Mouse (Mus musculus): ENCODE measurements at regions not wholly inside any gene's neighbourhood (a gene's known extent, or its start where the extent isn't known, plus 50 kb on each side); places are given as distances from the start of the nearest gene placed in this dataset.
A peak's percentile ranks its signal among the peaks of the same experiment; 100 is the strongest.

DNA sequence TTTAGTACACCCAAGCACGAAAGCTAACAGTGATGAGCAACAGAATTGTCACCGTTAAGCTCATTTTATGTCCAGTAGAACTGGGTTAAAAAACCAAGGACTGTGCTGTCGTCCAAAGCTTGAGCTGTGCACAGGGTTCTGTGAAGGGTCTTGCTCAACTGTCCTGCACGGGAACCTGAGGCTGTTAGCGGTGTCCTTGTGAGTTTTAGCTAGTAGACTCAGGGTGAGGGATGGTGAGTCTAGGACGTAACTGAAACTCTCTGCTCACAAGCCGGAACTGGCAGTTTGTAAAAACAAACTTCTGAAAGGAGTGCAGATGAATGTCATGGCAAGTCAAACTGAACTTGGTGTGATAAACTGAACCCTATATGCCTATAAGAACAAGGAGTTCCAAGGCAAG is 95.6 kb downstream of the 1700020N01Rik start:
- Histone ChIP-seq H3K4me1 (no peaks in the 10 kb centered on the region; the same call in 1 of the 2 replicates), H3K4me3 (replicated peaks) (no peak overlapping the region), H3K27me3 (replicated peaks) (no peaks in the 10 kb centered on the region), H3K9me3 (no peaks in the 10 kb centered on the region), H3K4me2 (no peak overlapping the region), H3K27ac (no peak overlapping the region), H3K36me3 (no peaks in the 10 kb centered on the region), H3K9ac (no peak overlapping the region)
- WGBS: 69% methylated on average over 7 of the region's 7 CpGs
- ATAC-seq (ENCODE audit: insufficient read depth, low FRiP score, low read depth): no peak

DNA sequence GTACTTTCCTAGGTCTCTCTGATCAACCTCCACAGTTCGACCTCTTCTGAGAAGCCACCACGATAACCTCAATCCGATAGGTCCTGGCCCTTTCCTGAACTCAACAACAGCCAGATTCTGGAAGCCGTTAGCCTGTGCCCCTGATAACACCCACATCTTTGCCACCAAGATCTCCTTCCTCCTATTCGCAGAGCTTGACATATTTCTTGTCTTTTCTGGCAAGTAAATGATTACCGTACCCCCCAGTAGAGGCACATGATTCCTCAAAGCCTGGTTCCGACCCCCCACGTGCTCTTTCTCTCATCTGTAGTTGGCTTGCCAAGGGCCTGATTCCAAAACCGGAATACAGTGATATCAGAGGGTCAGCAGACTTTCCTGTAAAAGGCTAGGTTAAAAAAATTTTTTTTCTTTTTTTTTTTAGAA is 96.9 kb downstream of the 1700020N01Rik start:
- Histone ChIP-seq H3K4me3 (replicated peaks) (no peak overlapping the region), H3K4me2 (no peak overlapping the region), H3K9ac (no peak overlapping the region), H3K4me1 (no peaks in the 10 kb centered on the region; the same call in 1 of the 2 replicates), H3K27me3 (replicated peaks) (no peaks in the 10 kb centered on the region), H3K27ac (no peak overlapping the region), H3K36me3 (no peaks in the 10 kb centered on the region), H3K9me3 (no peaks in the 10 kb centered on the region)
- ATAC-seq (ENCODE audit: insufficient read depth, low FRiP score, low read depth): no peak
- 70% methylated on average over 9 of the region's 9 CpGs for WGBS

DNA sequence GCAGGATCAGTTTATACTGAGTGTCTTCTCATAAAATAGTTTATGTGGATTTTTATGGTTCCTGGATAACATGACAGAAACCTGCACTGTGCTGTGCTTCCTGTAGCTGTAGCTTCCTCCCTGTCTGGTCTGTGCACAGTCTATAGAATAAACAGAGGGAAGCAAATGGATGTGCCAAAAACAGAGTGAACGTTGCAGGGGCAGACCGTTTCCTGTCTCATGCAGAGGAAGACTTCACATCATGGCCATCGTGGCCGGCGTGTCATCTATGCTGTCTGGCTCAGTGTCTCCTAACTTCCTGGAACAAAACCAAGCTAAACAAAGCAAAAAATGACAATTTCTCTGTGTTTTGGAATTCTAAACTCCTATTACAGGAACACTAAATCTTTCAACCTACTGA is 102.2 kb downstream of the 1700020N01Rik start:
- Histone ChIP-seq H3K4me3 (replicated peaks) (no peak overlapping the region), H3K36me3 (no peaks in the 10 kb centered on the region), H3K4me2 (no peak overlapping the region), H3K4me1 (no peaks in the 10 kb centered on the region), H3K9me3 (no peaks in the 10 kb centered on the region), H3K27me3 (replicated peaks) (no peaks in the 10 kb centered on the region), H3K27ac (peak overlapping the region; percentile 52; the same call in 1 of the 2 replicates), H3K9ac (no peak overlapping the region)
- 34% methylated on average over 5 of the region's 5 CpGs for WGBS
- ATAC-seq (ENCODE audit: insufficient read depth, low FRiP score, low read depth): 0 out of 2 replicates have a peak, but pooled peaks have one; percentile 47

DNA sequence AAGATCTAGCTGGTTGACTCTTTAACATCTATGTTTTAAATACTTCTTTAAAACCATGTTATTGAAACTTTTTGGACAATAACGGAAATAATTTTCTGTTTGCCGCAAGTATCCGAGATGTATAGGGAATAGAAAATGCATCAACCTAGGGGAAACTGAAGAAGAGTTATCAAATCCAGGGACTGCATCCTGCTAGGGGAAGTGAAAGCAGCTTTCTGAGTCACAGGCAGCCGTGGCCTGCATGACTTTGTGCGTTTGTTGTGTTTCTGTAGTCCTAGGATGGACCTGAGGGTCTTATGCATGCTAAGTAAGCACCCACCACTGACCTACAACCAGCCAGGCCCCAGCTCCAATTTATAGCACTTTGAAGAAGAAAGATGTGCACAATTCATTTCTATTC is 103.7 kb downstream of the 1700020N01Rik start:
- Histone ChIP-seq H3K36me3 (no peaks in the 10 kb centered on the region), H3K9ac (no peak overlapping the region), H3K4me2 (no peak overlapping the region), H3K4me1 (no peaks in the 10 kb centered on the region), H3K9me3 (no peaks in the 10 kb centered on the region), H3K27me3 (replicated peaks) (no peaks in the 10 kb centered on the region), H3K4me3 (replicated peaks) (no peak overlapping the region), H3K27ac (no peak overlapping the region)
- no peak for ATAC-seq (ENCODE audit: insufficient read depth, low FRiP score, low read depth)
- 85% methylated on average over 5 of the region's 5 CpGs for WGBS

DNA sequence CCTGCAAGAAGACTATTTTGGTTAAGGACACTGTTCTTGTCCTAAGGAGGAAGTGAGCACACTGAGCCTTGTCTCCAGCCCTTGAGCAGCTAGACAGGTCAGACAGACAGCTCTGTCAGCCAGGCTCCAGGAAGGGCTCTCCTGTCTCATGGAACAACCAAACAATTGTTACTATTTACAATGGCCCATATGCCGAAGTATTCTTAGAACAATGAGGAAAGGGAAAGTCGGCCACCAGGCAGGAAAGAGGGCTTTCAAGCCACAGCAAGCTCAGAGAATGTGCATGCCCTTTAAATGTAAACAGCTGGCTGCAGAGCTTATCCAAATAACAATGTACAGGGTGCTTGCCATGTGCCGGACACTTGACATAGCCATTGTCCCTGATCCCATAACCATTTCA is 108.6 kb downstream of the 1700020N01Rik start:
- no peak for ATAC-seq (ENCODE audit: insufficient read depth, low FRiP score, low read depth)
- H3K27me3 ChIP-seq (replicated peaks): no peaks in the 10 kb centered on the region
- no peak overlapping the region for H3K4me2 ChIP-seq
- H3K36me3 ChIP-seq: no peaks in the 10 kb centered on the region
- no peaks in the 10 kb centered on the region for H3K9me3 ChIP-seq
- no peak overlapping the region for H3K27ac ChIP-seq
- H3K4me3 ChIP-seq (replicated peaks): no peak overlapping the region
- 25% methylated on average over 3 of the region's 3 CpGs for WGBS
- H3K4me1 ChIP-seq: no peaks in the 10 kb centered on the region
- H3K9ac ChIP-seq: no peak overlapping the region

DNA sequence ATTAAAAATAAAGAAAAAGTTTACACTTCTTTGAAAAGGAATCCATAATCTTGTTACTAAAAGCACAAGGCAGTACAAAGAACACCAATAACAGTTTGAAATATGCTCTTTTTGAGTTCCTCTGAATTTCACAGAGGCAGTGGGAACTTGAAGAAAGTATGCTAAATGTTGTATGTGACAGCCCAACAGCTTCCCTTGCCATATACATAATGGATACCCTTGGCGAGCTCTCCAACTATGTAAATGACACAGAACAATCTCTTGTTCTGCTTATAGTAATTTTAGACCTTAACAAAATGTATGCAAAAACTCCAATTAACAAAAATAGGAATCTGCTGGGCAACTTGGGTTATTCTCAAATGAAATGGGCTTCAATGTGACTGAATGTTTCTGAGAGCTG is 109.2 kb downstream of the 1700020N01Rik start:
- H3K36me3 ChIP-seq: no peaks in the 10 kb centered on the region
- H3K9ac ChIP-seq: no peak overlapping the region
- no peak overlapping the region for H3K4me3 ChIP-seq (replicated peaks)
- no peaks in the 10 kb centered on the region for H3K27me3 ChIP-seq (replicated peaks)
- H3K4me2 ChIP-seq: no peak overlapping the region
- H3K27ac ChIP-seq: no peak overlapping the region
- no peaks in the 10 kb centered on the region for H3K9me3 ChIP-seq
- H3K4me1 ChIP-seq: no peaks in the 10 kb centered on the region
- WGBS: 65% methylated on average over 1 of the region's 1 CpGs
- ATAC-seq (ENCODE audit: insufficient read depth, low FRiP score, low read depth): no peak

DNA sequence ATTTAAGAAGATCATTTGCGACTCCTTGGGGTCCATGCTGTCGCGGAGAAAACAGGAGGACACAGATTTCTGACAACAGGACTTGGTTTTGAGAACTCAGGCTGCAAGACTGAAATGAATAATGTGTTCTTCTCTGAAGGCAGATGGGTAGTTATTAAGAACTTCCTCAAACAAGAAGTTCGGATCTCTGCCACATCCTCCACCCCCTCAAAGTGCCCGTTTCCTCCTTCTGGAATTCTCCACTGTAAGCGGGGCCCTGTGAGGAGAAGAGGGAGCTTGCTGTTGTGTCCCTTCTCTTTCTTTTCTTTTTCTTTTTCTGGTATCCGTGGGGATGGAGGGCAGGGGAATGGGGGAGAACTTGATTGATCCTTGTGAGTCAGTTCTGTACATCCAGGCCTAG is 118.9 kb downstream of the 1700020N01Rik start:
- Histone ChIP-seq H3K27me3 (replicated peaks) (no peaks in the 10 kb centered on the region), H3K27ac (no peak overlapping the region), H3K4me3 (replicated peaks) (no peak overlapping the region), H3K4me2 (no peak overlapping the region), H3K9ac (no peak overlapping the region), H3K4me1 (no peaks in the 10 kb centered on the region), H3K36me3 (no peaks in the 10 kb centered on the region), H3K9me3 (no peaks in the 10 kb centered on the region)
- ATAC-seq (ENCODE audit: insufficient read depth, low FRiP score, low read depth): no peak
- WGBS: 64% methylated on average over 7 of the region's 7 CpGs

DNA sequence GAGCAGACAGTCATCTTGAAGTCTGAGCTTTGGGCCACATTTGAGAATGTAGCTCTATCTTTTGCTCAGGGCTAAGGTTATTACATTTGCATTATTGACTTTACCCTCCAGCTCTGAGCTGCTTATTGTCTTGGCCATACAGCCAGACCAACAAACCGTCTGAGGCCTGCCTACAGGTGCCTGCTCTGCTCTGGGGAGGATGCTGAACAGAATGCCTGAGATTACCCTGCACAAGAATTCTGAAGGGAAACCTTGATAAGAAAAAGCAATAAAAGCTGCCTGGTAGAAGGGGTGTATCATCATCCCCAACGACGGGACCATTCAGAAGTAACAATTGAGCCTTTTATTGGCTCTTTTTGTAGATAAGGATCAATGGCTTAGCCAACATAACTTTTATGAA is 119.9 kb downstream of the 1700020N01Rik start:
- no peak overlapping the region for H3K4me2 ChIP-seq
- ATAC-seq (ENCODE audit: insufficient read depth, low FRiP score, low read depth): no peak
- 59% methylated on average over 3 of the region's 3 CpGs for WGBS

DNA sequence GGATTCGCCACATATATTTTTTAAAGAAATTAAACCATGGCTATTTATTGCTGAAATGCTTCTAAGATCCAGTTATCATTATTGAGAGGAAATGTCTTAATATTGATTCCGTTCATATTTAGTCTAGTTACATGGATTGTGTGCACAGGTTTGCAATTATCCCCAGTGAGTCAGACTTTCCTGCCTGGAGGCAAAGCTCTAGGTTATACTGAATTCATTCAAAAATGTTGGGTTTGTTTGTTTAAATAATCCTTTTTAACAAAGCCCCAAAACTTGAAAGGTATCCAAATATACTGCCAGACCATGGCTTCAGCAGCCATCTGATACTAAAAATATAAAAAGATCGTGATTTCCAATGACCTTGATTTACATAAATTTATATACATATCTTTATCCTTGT is 122.5 kb downstream of the 1700020N01Rik start:
- H3K27me3 ChIP-seq (replicated peaks): no peaks in the 10 kb centered on the region
- no peaks in the 10 kb centered on the region for H3K9me3 ChIP-seq
- no peaks in the 10 kb centered on the region for H3K4me1 ChIP-seq
- H3K9ac ChIP-seq: no peak overlapping the region
- H3K4me2 ChIP-seq: no peak overlapping the region
- ATAC-seq (ENCODE audit: insufficient read depth, low FRiP score, low read depth): no peak
- H3K4me3 ChIP-seq (replicated peaks): no peak overlapping the region
- 68% methylated on average over 3 of the region's 3 CpGs for WGBS
- H3K27ac ChIP-seq: no peak overlapping the region
- H3K36me3 ChIP-seq: no peaks in the 10 kb centered on the region

More for the DNA sequence above, 119.9 kb downstream of the 1700020N01Rik start:
- H3K4me3 ChIP-seq (replicated peaks): no peak overlapping the region
- H3K9me3 ChIP-seq: no peaks in the 10 kb centered on the region
- no peaks in the 10 kb centered on the region for H3K4me1 ChIP-seq
- H3K27ac ChIP-seq: no peak overlapping the region
- no peak overlapping the region for H3K9ac ChIP-seq
- no peaks in the 10 kb centered on the region for H3K36me3 ChIP-seq
- H3K27me3 ChIP-seq (replicated peaks): no peaks in the 10 kb centered on the region

DNA sequence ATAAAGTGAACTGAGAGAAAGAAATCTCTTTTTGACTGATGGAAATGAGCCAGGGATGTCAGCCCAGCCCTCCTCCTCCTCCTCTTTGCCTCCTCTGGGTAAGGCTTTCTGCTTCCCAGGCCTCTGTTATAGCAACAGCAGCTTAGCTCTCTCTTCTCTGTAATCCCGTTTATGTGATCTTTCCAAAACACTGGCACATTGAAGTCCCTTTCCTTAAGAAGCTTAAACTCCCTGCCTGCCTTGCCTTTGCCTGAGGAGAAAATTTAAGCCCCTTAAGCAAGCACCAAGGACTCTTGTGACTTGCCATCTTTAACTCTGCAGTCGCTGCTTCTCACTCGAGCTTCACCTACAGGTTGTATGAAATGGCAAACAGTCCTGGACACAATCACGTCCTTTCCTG is 125.2 kb downstream of the 1700020N01Rik start:
- H3K9ac ChIP-seq: no peak overlapping the region
- no peaks in the 10 kb centered on the region for H3K27me3 ChIP-seq (replicated peaks)
- H3K36me3 ChIP-seq: no peaks in the 10 kb centered on the region
- H3K4me2 ChIP-seq: no peak overlapping the region
- no peak overlapping the region for H3K27ac ChIP-seq
- H3K9me3 ChIP-seq: no peaks in the 10 kb centered on the region
- 50% methylated on average over 4 of the region's 4 CpGs for WGBS
- H3K4me1 ChIP-seq: no peaks in the 10 kb centered on the region
- no peak for ATAC-seq (ENCODE audit: insufficient read depth, low FRiP score, low read depth)
- H3K4me3 ChIP-seq (replicated peaks): no peak overlapping the region

DNA sequence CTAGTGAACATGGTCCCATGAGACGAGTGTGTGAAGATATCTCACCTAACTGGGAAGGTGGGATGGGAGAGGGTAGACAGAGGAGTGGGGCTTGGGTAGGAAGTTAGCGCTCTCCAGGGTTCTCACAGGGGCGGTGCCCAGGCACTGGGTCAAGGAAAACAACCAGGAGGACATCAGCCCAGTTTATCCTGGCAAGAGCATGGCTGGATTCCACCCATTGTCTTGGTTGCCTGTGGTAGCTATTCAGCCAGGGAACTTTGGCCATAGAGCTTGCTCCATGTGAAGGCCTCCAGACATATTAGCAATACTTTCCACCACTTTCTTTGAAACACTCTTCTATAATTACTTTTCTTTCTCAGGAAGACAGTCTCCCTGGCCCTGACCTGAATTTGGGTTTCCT is 131.4 kb downstream of the 1700020N01Rik start:
- H3K9ac ChIP-seq: no peak overlapping the region
- no peaks in the 10 kb centered on the region for H3K4me1 ChIP-seq
- H3K36me3 ChIP-seq: no peaks in the 10 kb centered on the region
- H3K27ac ChIP-seq: no peak overlapping the region
- H3K27me3 ChIP-seq (replicated peaks): no peaks in the 10 kb centered on the region
- H3K9me3 ChIP-seq: no peaks in the 10 kb centered on the region
- no peak overlapping the region for H3K4me2 ChIP-seq
- no peak overlapping the region for H3K4me3 ChIP-seq (replicated peaks)
- ATAC-seq (ENCODE audit: insufficient read depth, low FRiP score, low read depth): no peak
- WGBS: 89% methylated on average over 3 of the region's 3 CpGs

DNA sequence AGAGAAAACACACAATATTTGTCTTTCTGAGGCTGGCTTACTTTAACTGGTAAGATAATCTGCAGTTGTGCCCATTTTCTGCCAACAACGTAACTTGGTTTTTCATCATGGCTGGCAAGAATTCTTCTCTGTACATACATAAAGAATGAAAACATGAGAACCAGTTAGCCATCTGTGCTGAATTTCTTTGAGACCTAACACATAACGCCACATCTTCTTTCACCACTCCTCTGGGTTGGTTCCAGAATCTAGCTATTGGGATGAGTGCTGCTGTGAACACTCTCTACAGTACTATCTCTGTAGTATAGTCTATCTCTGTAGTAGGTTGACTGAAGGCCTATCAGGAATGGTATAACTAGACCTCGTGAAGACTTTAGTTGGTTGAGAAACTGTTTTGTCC is 132.1 kb downstream of the 1700020N01Rik start:
- H3K4me3 ChIP-seq (replicated peaks): no peak overlapping the region
- no peaks in the 10 kb centered on the region for H3K36me3 ChIP-seq
- H3K4me1 ChIP-seq: no peaks in the 10 kb centered on the region
- no peak for ATAC-seq (ENCODE audit: insufficient read depth, low FRiP score, low read depth)
- no peaks in the 10 kb centered on the region for H3K27me3 ChIP-seq (replicated peaks)
- 82% methylated on average over 3 of the region's 3 CpGs for WGBS
- no peaks in the 10 kb centered on the region for H3K9me3 ChIP-seq
- H3K9ac ChIP-seq: no peak overlapping the region
- H3K27ac ChIP-seq: no peak overlapping the region
- H3K4me2 ChIP-seq: no peak overlapping the region

DNA sequence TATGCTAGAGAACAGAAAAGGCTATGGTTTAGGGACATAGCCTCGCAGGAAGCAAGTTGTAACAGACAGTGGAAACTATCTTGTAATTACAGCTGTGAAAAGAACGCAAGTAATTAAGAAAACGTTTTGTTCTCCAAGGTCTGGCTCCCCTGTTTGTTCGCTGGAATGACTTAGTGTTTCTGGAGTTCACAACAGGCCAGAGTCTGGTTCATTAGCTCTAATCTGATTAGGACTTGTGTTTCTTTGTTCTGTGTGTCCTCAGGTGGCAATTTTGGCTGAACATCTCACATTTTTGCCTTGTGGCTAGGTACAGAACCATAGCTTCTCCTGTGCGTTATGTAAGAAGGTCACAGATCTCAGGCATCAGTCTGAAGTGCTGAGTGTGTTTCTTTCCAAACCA is 141.7 kb upstream of the Sgk1 start:
- ATAC-seq (ENCODE audit: insufficient read depth, low FRiP score, low read depth): no peak

More for the DNA sequence above, 141.7 kb upstream of the Sgk1 start:
- Histone ChIP-seq H3K4me3 (replicated peaks) (no peak overlapping the region), H3K36me3 (no peaks in the 10 kb centered on the region), H3K27ac (no peak overlapping the region), H3K9me3 (no peaks in the 10 kb centered on the region), H3K4me1 (no peaks in the 10 kb centered on the region), H3K4me2 (no peak overlapping the region), H3K9ac (no peak overlapping the region), H3K27me3 (replicated peaks) (no peaks in the 10 kb centered on the region)
- WGBS: 67% methylated on average over 5 of the region's 5 CpGs

All from stomach, embryonic 15.5 days (tissue).